Mouse (Mus musculus) heart, embryonic 13.5 days (tissue): ENCODE data around the gene Megf8. TPM values are rescaled to one million over a fixed set of nuclear protein-coding genes. Genes with fewer than 3 reads are reported as not detected.

Experiments
- ATAC-seq: fragments of 200-750 bp; cut with Nextera tagmentation; 2 replicates; pipeline ENCODE4 v1.8.0; 2017; ENCODE audit warnings: moderate TSS enrichment; ENCODE audit not compliant: insufficient number of reproducible peaks, low FRiP score, low TSS enrichment; ENCODE audit errors: extremely low read depth
- H3K27ac ChIP-seq: fragments of 300-500 bp; sonication (generic); replicated peaks from 2 replicates; pipeline ENCODE4 v1.5.1; 2015; ENCODE audit warnings: moderate library complexity, mild to moderate bottlenecking, inconsistent platforms
- H3K27me3 ChIP-seq: fragments of 300-500 bp; sonication (generic); replicated peaks from 2 replicates; pipeline ENCODE4 v1.6.1; 2015; ENCODE audit warnings: mild to moderate bottlenecking, inconsistent platforms
- H3K36me3 ChIP-seq: fragments of 300-500 bp; sonication (generic); 2 replicates; pipeline ENCODE4 v1.6.1; 2015; ENCODE audit warnings: mild to moderate bottlenecking, inconsistent platforms
- H3K4me1 ChIP-seq: fragments of 300-500 bp; sonication (generic); 2 replicates; pipeline ENCODE4 v1.6.1; 2015; ENCODE audit warnings: inconsistent platforms
- H3K4me2 ChIP-seq: fragments of 300-500 bp; sonication (generic); 2 replicates; pipeline ENCODE4 v1.6.1; 2015; ENCODE audit warnings: inconsistent platforms, mild to moderate bottlenecking, moderate library complexity
- H3K4me3 ChIP-seq: fragments of 300-500 bp; sonication (generic); 2 replicates; pipeline ENCODE4 v1.5.1; 2015; ENCODE audit warnings: moderate library complexity, mild to moderate bottlenecking, inconsistent platforms
- H3K9ac ChIP-seq: fragments of 300-500 bp; sonication (generic); 2 replicates; pipeline ENCODE4 v1.6.1; 2015; ENCODE audit warnings: inconsistent platforms, mild to moderate bottlenecking, moderate library complexity
- H3K9me3 ChIP-seq: fragments of 300-500 bp; sonication (generic); 2 replicates; pipeline ENCODE4 v1.6.1; 2016; ENCODE audit warnings: inconsistent platforms
- WGBS: fragments of 180-500 bp; shearing (Covaris S2); methylation state at CpG from one replicate; pipeline ENCODE4 v1.1.7; 2015; ENCODE audit warnings: mixed read lengths; 5-methylcytosine and 5-hydroxymethylcytosine counted together
- polyA plus RNA-seq: library from polyadenylated mRNA; unstranded; fragments of >200 nt; fragmentation: Nextera tagmentation; extraction: Ambion mirVana; gene quantifications from 2 replicates; pipeline ENCODE4 v1.2.1, GENCODE M21; 2015

Gene Megf8
- polyA plus RNA-seq, 1 experiment from 2014 or later, result 7.5 TPM

DNA sequence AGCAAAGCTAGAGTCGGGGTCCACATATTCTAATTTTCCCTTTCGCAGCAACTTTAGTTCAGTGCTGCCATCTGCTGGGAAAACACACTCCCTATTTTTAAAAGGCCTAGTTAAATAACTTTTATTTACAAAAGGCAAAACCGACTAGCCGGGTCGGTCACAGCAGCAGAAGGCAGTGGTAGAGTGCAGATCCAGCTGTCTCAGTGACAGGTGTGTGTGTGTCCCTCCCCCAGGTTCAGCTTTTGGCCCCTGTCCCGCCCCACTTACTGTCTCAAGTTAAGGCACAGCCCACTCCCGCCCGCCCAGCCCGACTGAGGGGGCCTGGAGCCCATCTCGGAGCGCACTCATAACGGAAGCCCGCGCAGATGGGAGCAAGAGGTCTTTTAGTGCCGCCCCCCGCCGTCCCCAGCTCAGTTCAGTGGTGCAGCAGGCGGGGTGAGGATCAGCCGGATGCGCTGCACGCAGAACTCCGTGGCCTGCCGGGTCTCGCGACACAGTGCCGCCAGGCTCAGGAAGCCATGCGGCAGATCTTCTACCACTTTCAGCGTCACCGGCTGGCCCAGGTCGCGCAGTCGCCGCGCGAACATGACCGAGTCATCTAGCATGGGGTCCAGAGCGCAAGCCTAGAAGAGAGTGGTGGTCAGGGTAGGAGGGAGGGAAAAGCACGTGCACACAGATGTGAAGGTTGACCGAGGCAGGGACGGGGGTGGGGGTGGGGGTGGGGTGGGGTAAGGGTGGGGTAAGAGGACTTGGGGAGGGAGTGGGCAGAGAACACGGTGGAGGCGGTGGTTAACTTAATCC, 62.8 kb downstream of the Megf8 start:
- Histone ChIP-seq H3K36me3 (peaks cover 36% of the 10 kb centered on the region), H3K9me3 (no peaks in the 10 kb centered on the region), H3K9ac (peak overlapping the region; percentile 85), H3K27me3 (no peaks in the 10 kb centered on the region), H3K4me1 (peaks cover 30% of the 10 kb centered on the region), H3K4me2 (peak overlapping the region; percentile 85), H3K4me3 (peak overlapping the region; percentile 55), H3K27ac (peak overlapping the region; percentile 66)
- peak; percentile 38; the same call in 1 of the 2 replicates for ATAC-seq
- WGBS, result 1% methylated on average over 42 of the region's 42 CpGs

DNA sequence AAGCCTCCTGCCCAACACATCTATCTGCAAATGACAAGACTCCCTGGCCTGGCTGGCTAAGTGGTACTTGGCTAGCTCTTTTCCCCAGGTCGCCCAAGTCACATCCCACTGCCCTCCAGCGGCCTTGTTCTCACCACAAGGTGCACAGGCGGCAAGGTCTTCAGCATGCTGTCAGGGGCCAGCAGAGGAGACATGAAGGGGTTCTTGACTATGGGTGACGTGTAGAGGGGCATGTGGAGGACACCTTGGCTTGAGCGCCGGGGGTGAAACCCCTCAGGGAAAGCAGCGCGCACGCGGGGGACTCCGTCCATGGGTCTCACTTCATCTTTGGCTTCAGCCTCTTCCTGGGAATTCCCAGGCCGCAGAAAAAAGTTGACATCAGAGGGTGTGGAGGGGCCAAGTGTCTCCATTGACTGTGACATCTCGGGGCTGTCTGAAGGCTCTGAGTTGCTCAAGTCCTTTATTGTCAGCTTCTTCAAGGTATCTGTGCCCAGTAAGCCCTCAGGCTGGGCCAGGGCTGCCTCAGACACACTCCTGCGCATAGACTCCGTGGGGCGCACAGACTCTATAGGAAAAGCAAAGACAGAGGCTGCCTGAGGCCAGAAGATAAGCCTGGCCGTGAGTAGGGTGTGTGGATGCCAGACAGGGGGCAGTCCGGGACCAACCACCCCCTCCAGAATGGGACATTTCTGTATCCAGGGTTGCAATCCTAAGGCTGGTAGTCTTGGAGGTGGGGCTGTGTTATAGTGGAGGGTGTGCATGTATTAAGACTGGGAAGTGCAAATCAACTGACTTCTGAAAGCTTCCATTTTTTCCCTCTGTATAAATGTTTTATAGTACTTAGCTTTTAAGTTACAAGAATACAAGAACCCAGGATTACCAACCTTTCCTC, 63.7 kb downstream of the Megf8 start:
- H3K9me3 ChIP-seq, result no peaks in the 10 kb centered on the region
- peak overlapping the region; percentile 7; the same call in 1 of the 2 replicates for H3K27ac ChIP-seq
- no peak for ATAC-seq
- H3K4me3 ChIP-seq, result peak overlapping the region; percentile 55
- peaks cover 35% of the 10 kb centered on the region for H3K4me1 ChIP-seq
- peak overlapping the region; percentile 85 for H3K4me2 ChIP-seq
- peak overlapping the region; percentile 85 for H3K9ac ChIP-seq
- H3K27me3 ChIP-seq, result no peaks in the 10 kb centered on the region
- peaks cover 44% of the 10 kb centered on the region for H3K36me3 ChIP-seq
- whole genome bisulfite sequencing, result 47% methylated on average over 18 of the region's 18 CpGs

DNA sequence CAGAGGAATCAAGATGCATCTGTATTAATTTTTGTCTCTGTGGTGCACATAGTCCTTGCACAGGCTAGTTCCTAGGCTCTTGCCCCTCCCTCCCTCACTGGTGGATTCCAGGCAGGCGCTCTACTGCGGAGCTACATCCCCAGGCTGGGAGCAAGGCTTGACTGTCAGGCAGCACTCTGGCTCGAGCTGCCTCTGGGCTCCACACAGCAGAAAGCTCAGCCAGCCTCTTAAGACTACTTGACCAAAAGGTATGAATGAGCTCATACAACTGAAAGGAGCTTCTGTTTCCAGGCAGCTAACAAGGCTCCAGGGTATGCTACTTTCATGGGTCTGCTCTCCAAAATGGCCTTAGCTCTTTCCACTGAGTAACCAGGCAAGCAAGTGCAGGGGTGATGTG, 64.3 kb downstream of the Megf8 start:
- Histone ChIP-seq H3K4me2 (no peak overlapping the region), H3K4me1 (peaks cover 40% of the 10 kb centered on the region), H3K9ac (no peak overlapping the region), H3K27me3 (no peaks in the 10 kb centered on the region), H3K27ac (no peak overlapping the region), H3K9me3 (no peaks in the 10 kb centered on the region), H3K36me3 (peaks cover 44% of the 10 kb centered on the region), H3K4me3 (no peak overlapping the region)
- no peak for ATAC-seq
- WGBS, result 42% methylated on average over 3 of the region's 3 CpGs

DNA sequence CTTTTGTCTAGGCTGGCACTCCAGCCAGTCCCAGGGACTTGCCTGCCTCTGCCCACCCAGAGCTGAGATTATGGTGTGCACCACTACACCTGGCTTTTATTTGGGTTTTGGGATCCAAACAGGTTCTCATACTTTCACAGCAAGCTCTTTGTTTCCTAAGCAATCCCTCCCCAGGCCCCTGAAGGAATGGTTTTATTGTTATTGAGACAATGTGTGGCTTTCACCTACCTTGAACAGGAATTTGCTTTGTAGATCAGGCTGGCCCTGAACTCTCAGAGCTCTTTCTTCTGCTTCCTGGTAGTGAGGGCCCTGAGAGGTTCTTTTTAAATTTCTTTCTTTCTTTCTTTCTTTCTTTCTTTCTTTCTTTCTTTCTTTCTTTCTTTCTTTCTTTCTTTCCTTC, 65.6 kb downstream of the Megf8 start:
- Histone ChIP-seq H3K4me2 (no peak overlapping the region), H3K36me3 (peaks cover 51% of the 10 kb centered on the region), H3K9ac (no peak overlapping the region), H3K4me3 (no peak overlapping the region), H3K27ac (no peak overlapping the region), H3K9me3 (no peaks in the 10 kb centered on the region), H3K4me1 (peaks cover 39% of the 10 kb centered on the region), H3K27me3 (no peaks in the 10 kb centered on the region)
- no peak for ATAC-seq

DNA sequence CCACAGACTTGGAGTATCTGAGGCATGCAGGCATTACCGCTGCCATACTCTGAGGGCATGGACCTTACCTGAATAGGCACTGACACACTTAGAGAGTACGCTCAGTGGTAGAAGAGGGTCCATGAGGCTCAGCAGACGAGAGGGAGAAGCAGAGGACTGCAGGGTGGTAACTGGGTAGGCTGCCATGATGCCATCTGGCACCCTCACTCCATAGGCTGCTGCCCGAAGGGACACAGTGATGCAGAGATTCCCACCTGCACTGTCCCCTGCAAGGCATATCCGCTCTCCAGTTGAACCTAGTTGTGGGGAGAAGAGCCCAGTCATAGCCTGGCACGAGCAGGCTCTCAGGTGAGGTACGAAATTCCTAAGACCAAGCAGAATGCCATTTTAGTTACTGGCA, 66.4 kb downstream of the Megf8 start:
- peaks cover 38% of the 10 kb centered on the region for H3K4me1 ChIP-seq
- H3K4me2 ChIP-seq, result no peak overlapping the region
- ATAC-seq, result no peak
- H3K36me3 ChIP-seq, result peaks cover 59% of the 10 kb centered on the region
- no peaks in the 10 kb centered on the region for H3K9me3 ChIP-seq
- H3K27me3 ChIP-seq, result no peaks in the 10 kb centered on the region
- 80% methylated on average over 7 of the region's 7 CpGs for WGBS
- H3K4me3 ChIP-seq, result no peak overlapping the region
- H3K27ac ChIP-seq, result no peak overlapping the region
- H3K9ac ChIP-seq, result no peak overlapping the region

DNA sequence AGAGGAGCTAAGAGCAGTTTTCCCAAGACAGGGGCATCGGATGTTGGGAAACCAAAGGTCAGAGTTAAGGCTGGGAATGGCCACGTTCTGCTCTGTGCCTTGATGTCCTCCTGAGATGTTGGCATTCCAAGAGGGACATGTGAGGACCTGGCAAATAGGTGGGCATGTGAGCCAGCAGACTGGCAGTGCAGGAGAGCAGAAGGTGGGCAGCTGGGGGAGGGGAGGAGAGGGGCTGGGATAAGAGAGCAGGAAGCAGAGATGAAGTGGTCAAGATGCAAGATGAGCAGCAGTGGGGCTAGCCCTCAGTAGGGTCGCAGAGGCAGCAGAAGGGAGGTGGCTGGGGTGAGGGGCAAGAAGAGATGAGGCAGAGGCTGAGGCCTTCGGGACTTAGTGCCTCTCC, 66.9 kb downstream of the Megf8 start:
- Histone ChIP-seq H3K27ac (no peak overlapping the region), H3K4me2 (no peak overlapping the region), H3K4me3 (no peak overlapping the region), H3K9ac (no peak overlapping the region), H3K9me3 (no peaks in the 10 kb centered on the region), H3K27me3 (no peaks in the 10 kb centered on the region), H3K36me3 (peaks cover 59% of the 10 kb centered on the region), H3K4me1 (peaks cover 36% of the 10 kb centered on the region)
- WGBS, result 72% methylated on average over 4 of the region's 4 CpGs
- no peak for ATAC-seq

DNA sequence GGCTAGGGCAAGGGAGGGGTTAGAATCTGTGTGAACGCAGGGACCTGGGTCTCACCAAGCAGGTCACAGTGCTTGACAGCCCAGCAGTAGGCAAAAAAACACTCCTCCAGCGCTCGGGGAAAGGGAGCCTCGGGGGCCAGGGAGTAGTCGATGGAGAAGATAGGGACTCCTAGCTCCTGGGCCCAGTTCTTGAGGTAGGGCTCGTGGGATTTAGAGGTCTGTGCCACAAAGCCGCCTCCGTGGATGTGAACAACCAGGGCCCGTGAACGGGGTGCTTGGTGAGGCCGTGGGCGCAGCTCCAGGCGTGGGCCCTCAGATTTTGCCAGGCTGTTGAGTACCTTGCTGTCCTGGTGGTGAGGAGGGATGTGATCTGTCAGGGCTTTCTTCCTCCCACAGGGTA, 67.4 kb downstream of the Megf8 start:
- peaks cover 34% of the 10 kb centered on the region for H3K4me1 ChIP-seq
- no peak overlapping the region for H3K4me3 ChIP-seq
- H3K36me3 ChIP-seq, result peaks cover 59% of the 10 kb centered on the region
- H3K4me2 ChIP-seq, result no peak overlapping the region
- H3K27me3 ChIP-seq, result no peaks in the 10 kb centered on the region
- H3K9me3 ChIP-seq, result no peaks in the 10 kb centered on the region
- WGBS, result 81% methylated on average over 13 of the region's 13 CpGs
- no peak overlapping the region for H3K9ac ChIP-seq
- no peak for ATAC-seq
- no peak overlapping the region for H3K27ac ChIP-seq

DNA sequence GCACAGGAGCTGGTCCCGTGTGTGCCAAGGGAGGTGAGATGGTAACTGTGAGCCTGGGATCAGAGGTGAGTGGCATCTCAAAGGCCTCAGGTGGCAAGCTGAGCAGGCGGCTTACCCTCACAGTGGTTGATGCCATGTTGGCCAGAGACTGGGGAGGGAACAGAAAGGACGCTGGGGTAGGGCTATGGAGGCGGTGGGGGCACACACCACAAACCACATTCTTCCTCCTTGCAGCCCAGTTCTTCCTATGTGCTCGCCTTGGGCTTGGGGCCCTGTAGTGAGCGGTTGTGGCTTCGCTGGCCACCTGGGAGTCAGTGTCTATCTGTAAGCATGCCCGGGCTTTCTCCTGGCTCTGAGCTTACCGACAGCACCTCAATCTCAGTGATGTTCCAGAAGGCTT, 67.9 kb downstream of the Megf8 start:
- 77% methylated on average over 9 of the region's 9 CpGs for WGBS
- no peak overlapping the region for H3K4me2 ChIP-seq

DNA sequence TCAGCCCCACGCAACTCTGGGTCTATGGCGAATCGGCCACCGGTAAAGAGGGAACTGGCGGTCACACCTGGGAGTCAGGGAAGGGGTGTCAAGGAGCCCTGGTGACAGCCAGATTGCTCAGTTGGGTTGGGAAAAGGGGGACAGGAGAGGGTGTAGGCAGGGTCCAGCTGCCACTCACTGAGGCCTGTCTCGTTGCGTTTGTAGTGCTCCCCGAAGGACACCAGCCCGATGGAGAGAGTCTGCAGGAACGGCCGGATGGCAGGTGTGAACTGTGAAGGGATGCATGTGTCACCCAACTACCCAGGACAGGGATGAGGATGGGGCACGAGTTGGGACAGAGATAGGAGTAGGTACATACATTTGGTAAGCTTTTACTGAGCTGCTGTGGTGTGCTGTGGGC, 68.3 kb downstream of the Megf8 start:
- Histone ChIP-seq H3K4me2 (no peak overlapping the region), H3K27ac (no peak overlapping the region; the same call in 1 of the 2 replicates)

More for the DNA sequence above, 67.9 kb downstream of the Megf8 start:
- Histone ChIP-seq H3K4me3 (no peak overlapping the region), H3K9me3 (no peaks in the 10 kb centered on the region), H3K27me3 (no peaks in the 10 kb centered on the region), H3K9ac (no peak overlapping the region), H3K4me1 (peaks cover 38% of the 10 kb centered on the region), H3K27ac (no peak overlapping the region), H3K36me3 (peaks cover 59% of the 10 kb centered on the region)
- no peak for ATAC-seq

DNA sequence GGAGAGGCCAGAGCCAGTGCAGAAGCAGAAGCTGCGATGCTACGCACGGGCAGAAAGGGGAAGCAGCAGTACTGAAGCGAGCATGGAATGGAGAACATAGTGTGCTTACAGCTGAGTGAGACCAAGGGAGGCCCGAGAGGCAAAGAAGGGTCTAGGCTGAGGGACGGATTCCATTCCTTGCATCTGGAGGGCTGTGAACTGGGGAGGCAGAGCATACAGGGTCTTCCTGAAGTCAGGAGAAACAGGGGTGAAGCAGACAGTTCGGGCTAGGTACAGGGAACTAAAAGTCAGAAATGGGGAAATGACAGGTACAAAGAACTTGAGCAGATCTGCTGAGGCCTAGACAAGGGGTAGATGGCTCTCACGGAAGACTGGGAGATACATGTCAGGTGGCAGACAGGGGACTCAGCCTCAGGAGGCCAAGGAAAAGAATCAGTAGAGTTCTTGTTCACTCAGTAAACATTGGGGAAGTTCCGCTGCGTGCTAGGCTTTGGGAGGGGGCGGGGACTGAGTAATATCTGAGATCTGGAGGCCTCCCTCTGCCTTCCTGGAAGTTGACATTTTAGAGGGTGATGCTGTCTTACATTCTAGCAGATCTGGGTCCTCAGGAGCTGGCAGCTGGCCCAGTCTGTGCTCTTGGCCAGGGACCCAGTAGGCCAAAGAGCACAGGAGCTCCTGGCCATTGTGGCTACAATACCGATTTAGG, 69.0 kb downstream of the Megf8 start:
- peak overlapping the region; percentile 91 for H3K27ac ChIP-seq

More for the DNA sequence above, 68.3 kb downstream of the Megf8 start:
- no peaks in the 10 kb centered on the region for H3K27me3 ChIP-seq
- WGBS, result 85% methylated on average over 12 of the region's 12 CpGs
- ATAC-seq, result no peak
- H3K4me1 ChIP-seq, result peaks cover 40% of the 10 kb centered on the region
- no peak overlapping the region for H3K4me3 ChIP-seq
- no peak overlapping the region for H3K9ac ChIP-seq
- H3K9me3 ChIP-seq, result no peaks in the 10 kb centered on the region
- peaks cover 59% of the 10 kb centered on the region for H3K36me3 ChIP-seq

More for the DNA sequence above, 69.0 kb downstream of the Megf8 start:
- Histone ChIP-seq H3K4me1 (peaks cover 41% of the 10 kb centered on the region), H3K9me3 (no peaks in the 10 kb centered on the region), H3K4me3 (0 out of 2 replicates have a peak overlapping the region, but pooled peaks have one; percentile 2), H3K27me3 (no peaks in the 10 kb centered on the region), H3K36me3 (peaks cover 59% of the 10 kb centered on the region), H3K4me2 (peak overlapping the region; percentile 41), H3K9ac (peak overlapping the region; percentile 55)
- 55% methylated on average over 12 of the region's 12 CpGs for WGBS
- ATAC-seq, result peak; percentile 45; the same call in 1 of the 2 replicates
